Comparison of ENCODE assay signal across 19 mouse cellular contexts in genomic region chr14:10439007-10439749, GRCm38 (mm10).
DNase-seq lines count a peak whose midpoint lies in the region.
"Had no signal": no experiment of that assay in that cellular context is flagged by ENCODE, and none has a peak within 500 bp of the region (broad histone marks: within the 10 kb centered on the region; RNA-seq: fewer than 3 reads in every experiment).

No protein-coding gene starts in this region.

- H3K36me3 ChIP-seq in macrophage (ENCODE audit: inconsistent target): no peaks in the 10 kb centered on the region
- H3K36me3 ChIP-seq in midbrain, embryonic 10.5 days: no peaks in the 10 kb centered on the region
- H3K36me3 ChIP-seq: embryonic facial prominence, embryonic 15.5 days; hindbrain, embryonic 10.5 days; liver, embryonic 15.5 days had no signal

- H3K9me3 ChIP-seq in midbrain, embryonic 10.5 days (replicated peaks): no peaks in the 10 kb centered on the region
- H3K9me3 ChIP-seq: embryonic facial prominence, embryonic 15.5 days; hindbrain, embryonic 10.5 days; liver, embryonic 15.5 days had no signal

- WGBS in macrophage (ENCODE audit: missing documents): 65% methylated on average over 1 of the region's 1 CpGs
- 68% methylated on average over 1 of the region's 1 CpGs for WGBS in midbrain, embryonic 10.5 days

- no peaks in the 10 kb centered on the region for H3K4me1 ChIP-seq in midbrain, embryonic 10.5 days
- H3K4me1 ChIP-seq: embryonic facial prominence, embryonic 15.5 days; hindbrain, embryonic 10.5 days; liver, embryonic 15.5 days had no signal

- no peaks in the 10 kb centered on the region for H3K27me3 ChIP-seq in midbrain, embryonic 10.5 days (ENCODE audit: low read depth, poor library complexity, severe bottlenecking)
- H3K27me3 ChIP-seq: embryonic facial prominence, embryonic 15.5 days; liver, embryonic 15.5 days had no signal

- H3K27ac ChIP-seq in macrophage: peak overlapping the region; percentile 38
- H3K27ac ChIP-seq in midbrain, embryonic 10.5 days (replicated peaks): no peak overlapping the region
- H3K27ac ChIP-seq: embryonic facial prominence, embryonic 15.5 days; hindbrain, embryonic 10.5 days; liver, embryonic 15.5 days; stomach, postnatal 0 days had no signal

- H3K79me2 ChIP-seq in macrophage (ENCODE audit: inconsistent target): no peaks in the 10 kb centered on the region

- DNase-seq in spleen, postnatal 36 days (ENCODE audit: low spot score in 2 of 2): peak; percentile 57 to 69
- no peak for DNase-seq in spleen, postnatal 14 days (ENCODE audit: low spot score in 2 of 2)
- peak; percentile 67 for DNase-seq in MEL-GATA-1-ER (ENCODE audit: extremely low read depth, low read depth)
- DNase-seq in midbrain, embryonic 10.5 days (ENCODE audit: low spot score): no peak
- no peak for DNase-seq in retina, embryonic 14.5 days (ENCODE audit: low spot score)
- DNase-seq in left cerebral cortex, adult 18-20 months (ENCODE audit: low spot score in 2 of 2): no peak
- DNase-seq: adrenal gland, adult 8-10 months; cerebellum, adult 9-10 months; heart, adult 11 months; kidney, adult 9 months; kidney, postnatal 14 days; layer of hippocampus, postnatal 36 days; thymus, adult 2 months; thymus, postnatal 4 days had no signal

- H3K4me3 ChIP-seq in macrophage (ENCODE audit: inconsistent target): no peak overlapping the region
- H3K4me3 ChIP-seq in midbrain, embryonic 10.5 days: no peak overlapping the region
- H3K4me3 ChIP-seq: embryonic facial prominence, embryonic 15.5 days; hindbrain, embryonic 10.5 days; liver, embryonic 15.5 days had no signal

Comparison
In these comparisons a context has a peak if more than half of its experiments do, and no peak if none do; other contexts are left out.
1. DNase-seq: peak in spleen, postnatal 36 days (2 of 2) and MEL-GATA-1-ER (single experiment); none in spleen, postnatal 14 days (0 of 2), midbrain, embryonic 10.5 days (single experiment), retina, embryonic 14.5 days (single experiment) and left cerebral cortex, adult 18-20 months (0 of 2).